Mouse (Mus musculus): ENCODE results near the gene Rbpj. TPM values are rescaled to one million over a fixed set of nuclear protein-coding genes. Genes with fewer than 3 reads are reported as not detected.

Rbpj gene
- polyA plus RNA-seq, 1 experiment: 16.0 TPM

DNA sequence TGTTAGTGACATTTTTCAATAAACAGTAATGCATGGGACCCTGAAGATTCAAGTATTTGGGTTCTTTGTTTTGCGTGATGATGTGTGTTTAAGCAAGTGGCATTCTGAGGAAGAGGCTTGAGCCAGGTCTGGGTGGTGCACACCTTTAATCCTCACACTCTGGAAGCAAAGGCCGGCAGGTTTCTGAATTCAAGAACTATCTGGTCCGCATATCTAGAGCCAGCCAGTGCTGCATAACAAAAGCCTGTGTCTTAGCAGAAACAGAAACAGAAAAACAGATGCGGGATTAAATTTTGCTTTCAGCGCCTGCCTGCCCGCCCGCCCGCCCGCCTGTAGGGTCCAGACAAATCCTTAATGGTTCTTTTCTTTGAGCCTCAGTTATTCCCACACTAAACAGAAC, 1.6 kb downstream of the Rbpj start:
- H3K4me3 ChIP-seq: no peak overlapping the region
- no peak overlapping the region for H3K4me2 ChIP-seq (ENCODE audit: low read depth)
- no peaks in the 10 kb centered on the region for H3K36me3 ChIP-seq (ENCODE audit: control insufficient read depth, insufficient read depth)
- H3K27me3 ChIP-seq (ENCODE audit: control insufficient read depth, insufficient read depth, insufficient read length): no peaks in the 10 kb centered on the region
- TF ChIP-seq SRF (IDR thresholded peaks at IDR 0.05; ENCODE audit: control insufficient read depth, insufficient read length, low read depth): no peak
- no peak overlapping the region for H3ac ChIP-seq (ENCODE audit: control insufficient read depth, insufficient read length)
- no peaks in the 10 kb centered on the region for H3K79me2 ChIP-seq (ENCODE audit: control insufficient read depth, insufficient read depth)

DNA sequence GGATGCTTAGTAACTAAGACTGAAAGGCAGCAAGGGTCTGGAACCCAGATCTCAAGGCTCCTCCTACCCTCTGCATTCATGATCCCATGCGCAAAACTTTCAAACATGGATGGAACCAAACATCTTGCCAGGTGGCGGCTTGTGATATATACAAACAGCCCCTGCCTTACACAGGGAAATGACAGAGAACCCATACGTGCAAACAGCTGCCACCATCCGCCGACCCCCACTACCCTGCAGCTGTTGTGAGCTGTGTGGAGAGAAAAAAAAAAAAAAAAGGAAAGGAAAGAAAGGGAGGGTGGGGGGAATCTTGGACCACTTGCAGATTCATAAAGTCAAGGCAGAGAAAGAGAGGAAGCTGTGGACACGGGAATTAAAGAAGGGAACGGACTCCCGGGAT, 2.4 kb downstream of the Rbpj start:
- H3K79me2 ChIP-seq (ENCODE audit: control insufficient read depth, insufficient read depth): no peaks in the 10 kb centered on the region
- TF ChIP-seq POLR2AphosphoS2 (IDR thresholded peaks at IDR 0.05; ENCODE audit: insufficient read length, low read depth) (no peak), TCF3 (IDR thresholded peaks at IDR 0.05; ENCODE audit: insufficient read length, low read depth) (no peak), REST (IDR thresholded peaks at IDR 0.05; ENCODE audit: insufficient read depth, insufficient read length) (no peak), MYOD1 (IDR thresholded peaks at IDR 0.05; ENCODE audit: control insufficient read depth in 1 of 3, insufficient read length in 2 of 3, low read depth in 2 of 3) (peak in 2 of 3 experiments; percentile 61 to 70), POLR2A (IDR thresholded peaks at IDR 0.05; ENCODE audit: insufficient read length, low read depth) (no peak), MYOG (IDR thresholded peaks at IDR 0.05; ENCODE audit: control insufficient read depth in 1 of 3, insufficient read depth in 1 of 3, insufficient read length in 2 of 3, low read depth in 2 of 3) (peak in 2 of 3 experiments; percentile 57 to 77), CEBPB (IDR thresholded peaks at IDR 0.05; ENCODE audit: insufficient read depth, poor library complexity, severe bottlenecking) (no peak)
- H3K4me3 ChIP-seq: no peak overlapping the region
- H3K27me3 ChIP-seq (ENCODE audit: control insufficient read depth, insufficient read depth, insufficient read length): no peaks in the 10 kb centered on the region
- no peak overlapping the region for H3K4me2 ChIP-seq (ENCODE audit: low read depth)
- H3K36me3 ChIP-seq (ENCODE audit: control insufficient read depth, insufficient read depth): no peaks in the 10 kb centered on the region
- no peak overlapping the region for H3ac ChIP-seq (ENCODE audit: control insufficient read depth, insufficient read length)

- TF ChIP-seq SRF (IDR thresholded peaks at IDR 0.05; ENCODE audit: control insufficient read depth, insufficient read length, low read depth): no peak
- TF ChIP-seq MAX (IDR thresholded peaks at IDR 0.05; ENCODE audit: low read depth): no peak
- TF ChIP-seq POLR2A (IDR thresholded peaks at IDR 0.05; ENCODE audit: insufficient read length, low read depth): no peak
- Histone ChIP-seq H3K79me2 (ENCODE audit: control insufficient read depth, insufficient read depth) (no peaks in the 10 kb centered on the region), H3K27me3 (ENCODE audit: control insufficient read depth, insufficient read depth, insufficient read length) (no peaks in the 10 kb centered on the region), H3K4me2 (ENCODE audit: low read depth) (no peak overlapping the region), H3K4me3 (no peak overlapping the region), H3ac (ENCODE audit: control insufficient read depth, insufficient read length) (no peak overlapping the region), H3K36me3 (ENCODE audit: control insufficient read depth, insufficient read depth) (no peaks in the 10 kb centered on the region)
Observed at GRCm38 (mm10) chr5:53469098-53469776, 3.3 kb downstream of the Rbpj start.

- H3K36me3 ChIP-seq (ENCODE audit: control insufficient read depth, insufficient read depth): no peaks in the 10 kb centered on the region
- TF ChIP-seq SRF (IDR thresholded peaks at IDR 0.05; ENCODE audit: control insufficient read depth, insufficient read length, low read depth): no peak
- TF ChIP-seq TCF3 (IDR thresholded peaks at IDR 0.05; ENCODE audit: insufficient read length, low read depth): no peak
- TF ChIP-seq MYOD1 (IDR thresholded peaks at IDR 0.05; ENCODE audit: control insufficient read depth in 1 of 3, insufficient read length in 2 of 3, low read depth in 2 of 3): no peak
- no peak for TF ChIP-seq USF1 (IDR thresholded peaks at IDR 0.05; ENCODE audit: low read depth)
- no peak for TF ChIP-seq TCF12 (IDR thresholded peaks at IDR 0.05; ENCODE audit: insufficient read depth, poor library complexity, severe bottlenecking)
- TF ChIP-seq MYOG (IDR thresholded peaks at IDR 0.05; ENCODE audit: control insufficient read depth in 1 of 3, insufficient read depth in 1 of 3, insufficient read length in 2 of 3, low read depth in 2 of 3): no peak
- no peak for TF ChIP-seq POLR2AphosphoS2 (IDR thresholded peaks at IDR 0.05; ENCODE audit: insufficient read length, low read depth)
- TF ChIP-seq CEBPB (IDR thresholded peaks at IDR 0.05; ENCODE audit: insufficient read depth, poor library complexity, severe bottlenecking): no peak
- H3K4me2 ChIP-seq (ENCODE audit: low read depth): no peak overlapping the region
- no peaks in the 10 kb centered on the region for H3K79me2 ChIP-seq (ENCODE audit: control insufficient read depth, insufficient read depth)
- H3K27me3 ChIP-seq (ENCODE audit: control insufficient read depth, insufficient read depth, insufficient read length): no peaks in the 10 kb centered on the region
- H3ac ChIP-seq (ENCODE audit: control insufficient read depth, insufficient read length): no peak overlapping the region
- H3K4me3 ChIP-seq: no peak overlapping the region
Observed at GRCm38 (mm10) chr5:53469777-53470131, 3.8 kb downstream of the Rbpj start.

- Histone ChIP-seq H3K79me2 (ENCODE audit: control insufficient read depth, insufficient read depth) (no peaks in the 10 kb centered on the region), H3K4me3 (no peak overlapping the region), H3K27me3 (ENCODE audit: control insufficient read depth, insufficient read depth, insufficient read length) (no peaks in the 10 kb centered on the region), H3K4me2 (ENCODE audit: low read depth) (no peak overlapping the region), H3ac (ENCODE audit: control insufficient read depth, insufficient read length) (no peak overlapping the region), H3K36me3 (ENCODE audit: control insufficient read depth, insufficient read depth) (no peaks in the 10 kb centered on the region)
- TF ChIP-seq POLR2AphosphoS2 (IDR thresholded peaks at IDR 0.05; ENCODE audit: insufficient read length, low read depth): no peak
- TF ChIP-seq MYOD1 (IDR thresholded peaks at IDR 0.05; ENCODE audit: control insufficient read depth in 1 of 3, insufficient read length in 2 of 3, low read depth in 2 of 3): peak in 2 of 3 experiments; percentile 80 to 86
- TF ChIP-seq TCF12 (IDR thresholded peaks at IDR 0.05; ENCODE audit: insufficient read depth, poor library complexity, severe bottlenecking): peak; percentile 68
- no peak for TF ChIP-seq USF1 (IDR thresholded peaks at IDR 0.05; ENCODE audit: low read depth)
- TF ChIP-seq MYOG (IDR thresholded peaks at IDR 0.05; ENCODE audit: control insufficient read depth in 1 of 3, insufficient read depth in 1 of 3, insufficient read length in 2 of 3, low read depth in 2 of 3): peak; percentile 60 to 91 (median 76)
- no peak for TF ChIP-seq E2F4 (IDR thresholded peaks at IDR 0.05; ENCODE audit: insufficient read depth)
Observed at GRCm38 (mm10) chr5:53470141-53471079, 4.5 kb downstream of the Rbpj start.

All from myocyte (in vitro differentiated cells).